Mouse (Mus musculus): ENCODE data around the gene Zcchc2. TPM values are rescaled to one million over a fixed set of nuclear protein-coding genes. Genes with fewer than 3 reads are reported as not detected.

The Zcchc2 gene
- polyA plus RNA-seq, 1 experiment from 2014 or later = 1.0 TPM

- Histone ChIP-seq H3K36me3 (replicated peaks) (no peaks in the 10 kb centered on the region), H3K9me3 (replicated peaks) (no peaks in the 10 kb centered on the region), H3K27ac (replicated peaks) (no peak overlapping the region; the same call in 1 of the 2 replicates), H3K4me3 (replicated peaks) (no peak overlapping the region), H3K27me3 (no peaks in the 10 kb centered on the region), H3K4me2 (no peak overlapping the region), H3K4me1 (replicated peaks) (no peaks in the 10 kb centered on the region), H3K9ac (no peak overlapping the region)
- WGBS (ENCODE audit: insufficient replicate concordance) = 48% methylated on average over 4 of the region's 4 CpGs
- no peak for ATAC-seq (ENCODE audit: insufficient read depth)
Measured at GRCm38 (mm10) chr1:105964514-105964913, 25.7 kb upstream of the Zcchc2 start.

DNA sequence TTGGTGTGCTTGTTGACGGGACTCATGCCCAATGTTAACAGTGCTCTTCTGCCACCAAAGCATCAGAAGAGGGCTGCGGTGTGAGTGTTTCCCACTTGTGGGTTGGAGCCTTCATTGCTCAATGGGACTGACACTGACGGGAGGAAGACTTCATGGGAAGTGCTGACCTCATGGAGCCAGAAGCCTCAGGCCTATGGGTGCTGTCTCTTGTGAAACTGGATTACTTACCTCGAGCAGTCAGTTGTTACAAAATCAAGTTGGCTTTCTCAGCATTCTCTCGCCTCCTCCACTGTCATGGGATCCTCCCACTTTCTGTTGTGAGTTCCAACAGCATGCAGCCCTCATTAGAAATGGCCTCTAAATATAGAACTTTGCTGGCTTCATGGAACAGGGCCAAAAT is 25.0 kb upstream of the Zcchc2 start:
- peak; percentile 28; the same call in 1 of the 2 replicates for ATAC-seq (ENCODE audit: insufficient read depth)
- Histone ChIP-seq H3K9me3 (replicated peaks) (no peaks in the 10 kb centered on the region), H3K27me3 (no peaks in the 10 kb centered on the region), H3K27ac (replicated peaks) (no peak overlapping the region), H3K36me3 (replicated peaks) (no peaks in the 10 kb centered on the region), H3K4me1 (replicated peaks) (no peaks in the 10 kb centered on the region), H3K4me3 (replicated peaks) (no peak overlapping the region), H3K9ac (no peak overlapping the region), H3K4me2 (no peak overlapping the region)
- 51% methylated on average over 5 of the region's 5 CpGs for WGBS (ENCODE audit: insufficient replicate concordance)

GRCm38 (mm10) chr1:105971490-105972170 is 18.6 kb upstream of the Zcchc2 start:
- Histone ChIP-seq H3K27me3 (no peaks in the 10 kb centered on the region), H3K9ac (0 out of 2 replicates have a peak overlapping the region, but pooled peaks have one; percentile 25), H3K4me3 (replicated peaks) (peak overlapping the region; percentile 34), H3K27ac (replicated peaks) (no peak overlapping the region), H3K4me2 (peak overlapping the region; percentile 51), H3K36me3 (replicated peaks) (no peaks in the 10 kb centered on the region), H3K4me1 (replicated peaks) (peaks cover 12% of the 10 kb centered on the region; the same call in 1 of the 2 replicates), H3K9me3 (replicated peaks) (no peaks in the 10 kb centered on the region)
- WGBS (ENCODE audit: insufficient replicate concordance) = 18% methylated on average over 10 of the region's 10 CpGs
- ATAC-seq (ENCODE audit: insufficient read depth) = no peak

DNA sequence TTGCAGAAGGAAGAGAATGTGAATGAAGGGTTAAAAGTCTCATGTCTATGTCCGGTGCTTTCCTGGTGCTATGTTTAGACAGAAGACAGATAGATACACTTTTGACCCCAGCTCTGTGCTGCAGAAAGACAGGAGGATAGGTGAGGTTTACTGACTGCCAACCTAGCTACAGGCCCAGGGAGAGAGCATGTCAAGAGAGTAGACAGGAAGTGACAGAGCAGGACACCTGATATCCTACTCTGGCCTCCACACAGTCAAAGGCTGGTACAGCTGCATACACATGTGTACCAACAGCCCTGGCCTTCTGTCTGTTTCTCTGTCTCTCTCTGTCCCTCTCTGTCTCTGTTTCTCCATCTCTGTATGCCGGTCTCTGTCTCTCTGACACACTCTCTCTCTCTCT is 16.2 kb upstream of the Zcchc2 start:
- H3K27ac ChIP-seq (replicated peaks) = 0 out of 2 replicates have a peak overlapping the region, but pooled peaks have one; percentile 33
- no peak overlapping the region for H3K9ac ChIP-seq
- H3K36me3 ChIP-seq (replicated peaks) = no peaks in the 10 kb centered on the region
- no peak overlapping the region for H3K4me3 ChIP-seq (replicated peaks)
- WGBS (ENCODE audit: insufficient replicate concordance) = 49% methylated on average over 2 of the region's 2 CpGs
- peaks cover 12% of the 10 kb centered on the region; the same call in 1 of the 2 replicates for H3K4me1 ChIP-seq (replicated peaks)
- ATAC-seq (ENCODE audit: insufficient read depth) = peak; percentile 51; the same call in 1 of the 2 replicates
- H3K9me3 ChIP-seq (replicated peaks) = no peaks in the 10 kb centered on the region
- H3K27me3 ChIP-seq = no peaks in the 10 kb centered on the region
- H3K4me2 ChIP-seq = no peak overlapping the region

DNA sequence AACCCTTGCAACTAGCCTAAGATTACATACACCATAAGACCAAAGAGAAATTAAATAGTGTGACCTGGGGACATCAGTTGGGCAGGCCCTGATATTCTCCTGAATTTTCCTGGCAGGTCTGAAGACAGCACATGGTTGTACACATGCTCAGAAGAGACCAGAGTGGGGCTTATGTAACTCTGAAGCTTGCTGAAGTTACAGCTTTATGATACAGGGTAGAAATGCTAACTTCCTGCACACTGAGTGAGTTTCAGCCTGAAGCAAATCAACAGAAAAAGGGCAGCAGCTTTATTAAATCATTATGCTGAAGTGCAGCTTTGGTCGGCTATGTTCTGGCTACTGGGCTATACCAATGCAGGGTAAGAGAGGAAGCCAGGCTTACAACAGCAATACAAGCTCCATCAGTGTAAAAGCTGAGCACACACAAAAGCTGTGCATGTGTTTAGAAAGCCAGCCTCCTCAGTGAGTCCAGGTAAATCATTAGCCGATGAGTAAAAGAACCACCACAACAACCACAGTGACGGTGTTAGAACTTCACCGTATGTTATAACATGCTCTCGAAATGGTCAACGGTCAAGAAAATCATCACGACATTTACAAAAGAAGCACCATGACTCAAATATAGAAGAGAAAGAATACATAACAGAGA is 12.6 kb upstream of the Zcchc2 start:
- 71% methylated on average over 7 of the region's 7 CpGs for WGBS (ENCODE audit: insufficient replicate concordance)

DNA sequence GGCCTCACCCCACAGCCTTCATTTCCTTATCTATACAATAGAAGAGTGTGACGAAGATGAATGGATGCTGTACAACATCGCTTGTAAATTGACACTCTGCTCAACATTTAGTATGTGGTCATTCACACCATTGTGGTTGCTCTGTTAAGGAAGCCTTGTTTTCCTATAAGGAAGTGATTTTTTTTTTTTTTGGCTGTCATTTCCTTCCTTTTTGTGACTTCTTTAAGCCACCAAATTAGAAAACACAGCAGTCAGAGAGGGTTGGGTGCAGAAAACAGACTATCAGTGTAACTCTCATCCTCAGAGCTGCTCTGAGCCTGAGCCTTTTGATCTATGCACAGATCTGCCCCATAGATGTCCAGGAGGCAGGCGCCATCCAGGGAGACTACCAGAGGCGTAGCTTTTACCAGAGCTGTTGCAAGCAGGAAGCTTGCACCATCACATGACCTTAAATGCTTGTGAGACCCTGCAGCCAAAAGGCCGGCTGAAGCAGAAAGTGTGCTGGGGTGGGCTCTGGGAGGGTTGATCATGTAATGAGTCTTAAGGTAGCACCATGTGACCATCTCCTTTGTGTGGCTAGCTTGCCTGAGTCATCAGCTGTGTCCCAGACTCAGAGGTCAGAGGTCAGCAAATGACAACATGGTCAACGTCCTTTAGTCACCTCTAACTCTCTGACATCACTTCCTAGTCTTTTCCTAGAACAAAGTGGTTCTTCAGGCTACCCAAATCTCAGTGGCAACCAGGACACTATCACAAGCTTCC is 9.2 kb upstream of the Zcchc2 start:
- Histone ChIP-seq H3K4me3 (replicated peaks) (no peak overlapping the region), H3K36me3 (replicated peaks) (no peaks in the 10 kb centered on the region), H3K9me3 (replicated peaks) (no peaks in the 10 kb centered on the region), H3K27me3 (no peaks in the 10 kb centered on the region), H3K4me1 (replicated peaks) (peaks cover 12% of the 10 kb centered on the region; the same call in 1 of the 2 replicates), H3K4me2 (peak overlapping the region; percentile 25; the same call in 1 of the 2 replicates), H3K9ac (no peak overlapping the region), H3K27ac (replicated peaks) (peak overlapping the region; percentile 66)
- 0 out of 2 replicates have a peak, but pooled peaks have one; percentile 16 for ATAC-seq (ENCODE audit: insufficient read depth)
- WGBS (ENCODE audit: insufficient replicate concordance) = 18% methylated on average over 6 of the region's 6 CpGs

More for the DNA sequence above, 12.6 kb upstream of the Zcchc2 start:
- peak; percentile 54 for ATAC-seq (ENCODE audit: insufficient read depth)
- Histone ChIP-seq H3K27ac (replicated peaks) (peak overlapping the region; percentile 49), H3K9me3 (replicated peaks) (no peaks in the 10 kb centered on the region), H3K4me2 (no peak overlapping the region), H3K9ac (no peak overlapping the region), H3K4me1 (replicated peaks) (peaks cover 15% of the 10 kb centered on the region; the same call in 1 of the 2 replicates), H3K4me3 (replicated peaks) (no peak overlapping the region), H3K36me3 (replicated peaks) (no peaks in the 10 kb centered on the region), H3K27me3 (no peaks in the 10 kb centered on the region)

GRCm38 (mm10) chr1:105982496-105983364 is 7.5 kb upstream of the Zcchc2 start:
- Histone ChIP-seq H3K27me3 (no peaks in the 10 kb centered on the region), H3K27ac (replicated peaks) (no peak overlapping the region), H3K36me3 (replicated peaks) (no peaks in the 10 kb centered on the region), H3K4me3 (replicated peaks) (no peak overlapping the region), H3K4me1 (replicated peaks) (peaks cover 17% of the 10 kb centered on the region; the same call in 1 of the 2 replicates), H3K4me2 (no peak overlapping the region), H3K9me3 (replicated peaks) (no peaks in the 10 kb centered on the region), H3K9ac (no peak overlapping the region)
- 66% methylated on average over 6 of the region's 6 CpGs for WGBS (ENCODE audit: insufficient replicate concordance)
- ATAC-seq (ENCODE audit: insufficient read depth) = no peak

DNA sequence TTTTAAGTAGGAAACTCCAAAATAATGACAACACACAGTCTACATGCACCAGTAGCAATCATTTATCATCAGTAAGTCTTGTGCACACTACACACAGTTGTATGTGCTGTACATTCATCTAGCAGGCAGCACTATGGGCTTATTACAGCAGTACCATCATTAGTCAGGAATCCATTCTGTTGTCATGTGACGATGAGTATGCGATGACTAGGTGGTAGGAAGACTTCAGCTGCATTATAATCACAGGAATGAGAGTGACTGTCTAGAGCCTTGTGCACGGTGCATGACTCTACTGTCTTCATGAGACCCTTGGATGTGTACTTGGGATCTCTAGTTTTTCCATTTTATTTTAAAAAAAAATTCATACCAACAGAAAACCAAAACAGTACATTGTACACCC is 6.0 kb upstream of the Zcchc2 start:
- H3K9ac ChIP-seq = no peak overlapping the region
- H3K4me3 ChIP-seq (replicated peaks) = no peak overlapping the region
- H3K4me1 ChIP-seq (replicated peaks) = peaks cover 27% of the 10 kb centered on the region
- H3K27ac ChIP-seq (replicated peaks) = no peak overlapping the region
- ATAC-seq (ENCODE audit: insufficient read depth) = no peak
- no peaks in the 10 kb centered on the region for H3K9me3 ChIP-seq (replicated peaks)
- WGBS (ENCODE audit: insufficient replicate concordance) = 78% methylated on average over 3 of the region's 3 CpGs
- no peaks in the 10 kb centered on the region for H3K36me3 ChIP-seq (replicated peaks)
- no peaks in the 10 kb centered on the region for H3K27me3 ChIP-seq
- H3K4me2 ChIP-seq = no peak overlapping the region

DNA sequence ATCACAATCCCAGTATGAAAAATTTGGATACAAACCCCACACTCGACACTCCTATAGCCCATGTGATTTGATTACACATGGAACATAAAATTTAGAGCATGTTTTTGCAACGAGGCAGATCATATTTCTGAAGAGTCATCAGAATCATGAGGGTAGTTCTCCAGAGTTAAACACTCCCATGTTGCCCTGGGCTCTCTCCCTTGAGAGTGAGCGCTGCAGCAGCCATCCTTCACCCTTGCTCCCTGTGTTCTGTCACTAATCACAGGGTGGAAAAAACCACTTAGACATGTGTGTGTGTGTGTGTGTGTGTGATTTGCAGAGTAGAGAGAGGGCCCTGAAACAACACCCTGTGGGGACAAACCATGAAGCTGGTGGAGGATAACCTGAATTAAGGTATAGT is 2.0 kb upstream of the Zcchc2 start:
- H3K4me3 ChIP-seq (replicated peaks) = no peak overlapping the region
- peaks cover 46% of the 10 kb centered on the region for H3K4me1 ChIP-seq (replicated peaks)
- no peak overlapping the region for H3K9ac ChIP-seq
- no peaks in the 10 kb centered on the region for H3K27me3 ChIP-seq
- no peaks in the 10 kb centered on the region for H3K36me3 ChIP-seq (replicated peaks)
- no peaks in the 10 kb centered on the region for H3K9me3 ChIP-seq (replicated peaks)
- no peak for ATAC-seq (ENCODE audit: insufficient read depth)
- 0 out of 2 replicates have a peak overlapping the region, but pooled peaks have one; percentile 18 for H3K4me2 ChIP-seq
- no peak overlapping the region for H3K27ac ChIP-seq (replicated peaks)
- WGBS (ENCODE audit: insufficient replicate concordance) = 60% methylated on average over 3 of the region's 3 CpGs

DNA sequence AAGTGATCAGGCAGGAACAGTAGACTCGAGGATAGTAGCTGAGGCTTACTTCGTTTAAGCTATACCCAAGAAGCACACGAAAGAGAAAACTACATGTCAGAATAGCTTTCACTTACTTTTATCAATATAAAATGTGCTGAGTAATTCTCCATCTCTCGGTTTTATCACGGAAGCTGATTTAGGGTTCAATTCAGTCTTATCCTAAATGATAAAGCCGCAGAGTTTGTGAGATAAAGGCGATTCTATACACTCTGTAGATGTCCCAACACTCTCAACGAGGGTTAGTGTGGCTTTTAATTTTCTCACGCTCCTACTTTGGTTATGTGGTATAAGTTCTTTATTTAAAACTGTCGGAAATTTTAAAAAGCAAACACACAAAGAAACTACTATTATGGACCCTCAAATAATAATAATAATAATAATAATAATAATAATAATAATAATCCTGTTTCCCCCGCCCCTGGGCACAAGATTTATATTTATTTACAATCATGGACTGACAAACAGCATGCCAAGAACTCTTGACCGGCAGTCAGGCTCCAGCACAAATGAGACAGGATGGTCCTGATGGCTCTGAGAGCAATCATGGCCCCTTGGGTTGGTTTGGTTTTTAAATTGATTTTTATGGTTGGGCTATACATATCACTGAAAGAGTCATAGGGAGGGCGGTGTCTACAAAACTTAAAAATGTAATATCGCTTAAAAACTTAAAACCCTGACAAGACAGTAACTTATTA is 1.1 kb upstream of the Zcchc2 start:
- H3K4me3 ChIP-seq (replicated peaks) = peak overlapping the region; percentile 86
- no peaks in the 10 kb centered on the region for H3K27me3 ChIP-seq
- no peaks in the 10 kb centered on the region for H3K9me3 ChIP-seq (replicated peaks)
- no peaks in the 10 kb centered on the region for H3K36me3 ChIP-seq (replicated peaks)
- H3K27ac ChIP-seq (replicated peaks) = no peak overlapping the region
- 28% methylated on average over 14 of the region's 14 CpGs for WGBS (ENCODE audit: insufficient replicate concordance)
- peak overlapping the region; percentile 99 for H3K4me2 ChIP-seq
- H3K4me1 ChIP-seq (replicated peaks) = peaks cover 53% of the 10 kb centered on the region
- 0 out of 2 replicates have a peak overlapping the region, but pooled peaks have one; percentile 90 for H3K9ac ChIP-seq
- no peak for ATAC-seq (ENCODE audit: insufficient read depth)

Measured in liver, embryonic 15.5 days (tissue).